Mouse (Mus musculus) heart, embryonic 13.5 days (tissue): Measurements from ENCODE around the gene Fars2. TPM values are rescaled to one million over a fixed set of nuclear protein-coding genes. Genes with fewer than 3 reads are reported as not detected.

ENCODE experiments used
- ATAC-seq: fragments of 200-750 bp; cut with Nextera tagmentation; 2 replicates; pipeline ENCODE4 v1.8.0; 2017; ENCODE audit warnings: moderate TSS enrichment; ENCODE audit not compliant: insufficient number of reproducible peaks, low FRiP score, low TSS enrichment; ENCODE audit errors: extremely low read depth
- H3K27ac ChIP-seq: fragments of 300-500 bp; sonication (generic); replicated peaks from 2 replicates; pipeline ENCODE4 v1.5.1; 2015; ENCODE audit warnings: moderate library complexity, mild to moderate bottlenecking, inconsistent platforms
- H3K27me3 ChIP-seq: fragments of 300-500 bp; sonication (generic); replicated peaks from 2 replicates; pipeline ENCODE4 v1.6.1; 2015; ENCODE audit warnings: mild to moderate bottlenecking, inconsistent platforms
- H3K36me3 ChIP-seq: fragments of 300-500 bp; sonication (generic); 2 replicates; pipeline ENCODE4 v1.6.1; 2015; ENCODE audit warnings: mild to moderate bottlenecking, inconsistent platforms
- H3K4me1 ChIP-seq: fragments of 300-500 bp; sonication (generic); 2 replicates; pipeline ENCODE4 v1.6.1; 2015; ENCODE audit warnings: inconsistent platforms
- H3K4me2 ChIP-seq: fragments of 300-500 bp; sonication (generic); 2 replicates; pipeline ENCODE4 v1.6.1; 2015; ENCODE audit warnings: inconsistent platforms, mild to moderate bottlenecking, moderate library complexity
- H3K4me3 ChIP-seq: fragments of 300-500 bp; sonication (generic); 2 replicates; pipeline ENCODE4 v1.5.1; 2015; ENCODE audit warnings: moderate library complexity, mild to moderate bottlenecking, inconsistent platforms
- H3K9ac ChIP-seq: fragments of 300-500 bp; sonication (generic); 2 replicates; pipeline ENCODE4 v1.6.1; 2015; ENCODE audit warnings: inconsistent platforms, mild to moderate bottlenecking, moderate library complexity
- H3K9me3 ChIP-seq: fragments of 300-500 bp; sonication (generic); 2 replicates; pipeline ENCODE4 v1.6.1; 2016; ENCODE audit warnings: inconsistent platforms
- WGBS: fragments of 180-500 bp; shearing (Covaris S2); methylation state at CpG from one replicate; pipeline ENCODE4 v1.1.7; 2015; ENCODE audit warnings: mixed read lengths; 5-methylcytosine and 5-hydroxymethylcytosine counted together
- polyA plus RNA-seq: library from polyadenylated mRNA; unstranded; fragments of >200 nt; fragmentation: Nextera tagmentation; extraction: Ambion mirVana; gene quantifications from 2 replicates; pipeline ENCODE4 v1.2.1, GENCODE M21; 2015

Gene Fars2
- polyA plus RNA-seq, 1 experiment from 2014 or later = 54.3 TPM

DNA sequence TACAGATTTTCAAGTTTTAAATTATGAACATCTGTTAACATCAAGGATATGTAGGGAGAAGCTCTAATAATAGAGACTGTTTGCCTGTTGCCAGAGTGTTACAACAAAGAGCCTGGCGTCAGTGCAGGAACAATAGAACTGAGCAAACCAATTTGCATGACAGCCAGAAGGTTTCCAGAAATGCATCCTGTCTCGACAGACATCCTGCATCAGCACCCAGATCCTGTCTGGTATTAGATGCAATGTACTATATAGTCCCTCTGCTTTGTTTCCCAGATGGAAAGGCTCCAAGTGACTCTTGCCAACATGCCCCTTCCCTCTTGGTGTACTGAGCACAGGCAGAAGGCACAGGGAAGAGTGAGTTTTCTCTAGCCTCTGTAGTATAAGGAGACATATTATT lies 649.6 kb downstream of the Fars2 start:
- Histone ChIP-seq H3K9ac (no peak overlapping the region), H3K36me3 (no peaks in the 10 kb centered on the region), H3K4me1 (no peaks in the 10 kb centered on the region), H3K9me3 (peaks cover 5% of the 10 kb centered on the region), H3K4me2 (no peak overlapping the region), H3K27ac (no peak overlapping the region), H3K4me3 (no peak overlapping the region), H3K27me3 (no peaks in the 10 kb centered on the region)
- 46% methylated on average over 2 of the region's 2 CpGs for WGBS
- ATAC-seq = no peak

Other genes starting within 250 kb of the Fars2 start
- 9.7 and 9.8 TPM in 2 replicates for gene Rpp40, start 211.1 kb upstream of the Fars2 start, polyA plus RNA-seq
- 4.7 and 6.2 TPM in 2 replicates for gene Ppp1r3g, start 158.6 kb upstream of the Fars2 start, polyA plus RNA-seq
- gene Lyrm4, start 114 bp downstream of the Fars2 start, polyA plus RNA-seq = 24.3 and 28.5 TPM in 2 replicates